Mouse (Mus musculus): ENCODE measurements at regions not wholly inside any gene's neighbourhood (a gene's known extent, or its start where the extent isn't known, plus 50 kb on each side); places are given as distances from the start of the nearest gene placed in this dataset.

DNA sequence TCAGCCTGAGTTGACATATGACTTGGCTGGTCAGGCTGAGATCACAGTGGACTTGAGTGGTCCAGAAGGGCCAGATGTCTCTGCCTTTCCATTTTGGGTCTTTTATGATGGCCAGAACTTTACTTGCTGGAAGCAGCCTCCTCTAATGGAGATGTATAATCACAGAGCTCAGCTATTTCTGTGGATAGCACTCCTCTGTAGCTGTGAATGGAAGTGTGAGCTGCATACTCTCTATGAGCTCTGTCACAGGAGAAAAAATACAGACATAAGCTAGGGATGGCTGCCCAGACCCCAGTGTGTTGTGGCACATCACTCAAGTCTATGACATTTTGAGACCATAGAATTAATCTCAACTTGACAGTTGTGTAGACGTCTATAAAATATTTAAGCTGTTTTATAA, 284.3 kb upstream of the Kif2a start:
- TF ChIP-seq ZNF384 (IDR thresholded peaks at IDR 0.05; ENCODE audit: low read depth, low read length) (no peak), MYC (IDR thresholded peaks at IDR 0.05; ENCODE audit: low read depth, low read length) (no peak), CHD2 (IDR thresholded peaks at IDR 0.05; ENCODE audit: low read length) (no peak), ETS1 (IDR thresholded peaks at IDR 0.05; ENCODE audit: low read depth, low read length) (no peak), MAFK (IDR thresholded peaks at IDR 0.05; ENCODE audit: borderline replicate concordance, low read depth, low read length) (no peak), ZC3H11A (IDR thresholded peaks at IDR 0.05; ENCODE audit: low read depth, low read length) (no peak), ZMIZ1 (IDR thresholded peaks at IDR 0.05; ENCODE audit: low read depth, low read length) (no peak), NRF1 (IDR thresholded peaks at IDR 0.05; ENCODE audit: insufficient read depth, low read depth, low read length, poor library complexity, severe bottlenecking) (no peak), NELFE (IDR thresholded peaks at IDR 0.05; ENCODE audit: low read depth, low read length) (no peak), MAX (IDR thresholded peaks at IDR 0.05; ENCODE audit: low read length) (no peak), KAT2A (conservative IDR thresholded peaks at IDR 0.05; ENCODE audit: low read depth, low read length) (no peak), SIN3A (IDR thresholded peaks at IDR 0.05; ENCODE audit: low read length) (no peak), MXI1 (IDR thresholded peaks at IDR 0.05; ENCODE audit: low read depth, low read length) (no peak), BHLHE40 (IDR thresholded peaks at IDR 0.05; ENCODE audit: borderline replicate concordance, low read depth, low read length) (no peak), MEF2A (IDR thresholded peaks at IDR 0.05; ENCODE audit: extremely low read depth, insufficient replicate concordance, low read depth, low read length, poor library complexity, severe bottlenecking) (no peak)
- Histone ChIP-seq H3K4me3 (ENCODE audit: control insufficient read depth in 1 of 2, insufficient read depth in 1 of 2, low read depth in 2 of 2, low read length in 2 of 2) (no peak overlapping the region), H3K27ac (ENCODE audit: control insufficient read depth, low read depth, low read length) (no peak overlapping the region)

DNA sequence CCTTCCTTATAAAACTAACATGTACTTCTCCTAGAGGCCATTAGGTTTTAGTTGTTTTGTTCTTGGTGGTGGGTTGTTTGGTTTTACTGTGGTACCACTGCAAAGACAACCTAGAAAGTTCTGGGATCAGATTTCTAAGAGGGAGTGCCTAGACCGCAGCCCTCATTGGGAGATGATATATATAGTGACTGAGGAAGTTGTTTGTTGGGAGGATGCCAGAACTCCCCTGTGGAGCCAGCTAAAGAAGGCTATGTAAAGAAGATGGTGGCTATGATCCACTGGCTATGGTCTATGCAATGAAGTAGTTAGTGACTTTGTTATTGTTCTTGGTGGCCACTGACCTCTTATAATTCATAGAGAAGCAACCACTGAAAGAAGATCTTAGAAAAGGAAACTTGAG, 283.8 kb upstream of the Kif2a start:
- H3K4me3 ChIP-seq (ENCODE audit: control insufficient read depth in 1 of 2, insufficient read depth in 1 of 2, low read depth in 2 of 2, low read length in 2 of 2) = no peak overlapping the region
- no peaks in the 10 kb centered on the region for H3K9me3 ChIP-seq (replicated peaks; ENCODE audit: insufficient read depth, low read length)
- no peaks in the 10 kb centered on the region for H3K4me1 ChIP-seq (ENCODE audit: control insufficient read depth in 1 of 2, insufficient read depth in 2 of 2, low read length in 2 of 2)
- H3K27me3 ChIP-seq (ENCODE audit: control insufficient read depth in 1 of 2, insufficient read depth in 2 of 2, low read length in 2 of 2) = peaks cover 3% of the 10 kb centered on the region in 2 experiments
- no peak overlapping the region for H3K9ac ChIP-seq (ENCODE audit: control insufficient read depth, low read depth, low read length, poor library complexity, severe bottlenecking)
- H3K27ac ChIP-seq (ENCODE audit: control insufficient read depth, low read depth, low read length) = no peak overlapping the region
- no peaks in the 10 kb centered on the region for H3K36me3 ChIP-seq (ENCODE audit: control insufficient read depth in 1 of 2, insufficient read depth in 2 of 2, low read length in 2 of 2)
- TF ChIP-seq RAD21 (IDR thresholded peaks at IDR 0.05; ENCODE audit: low read depth, low read length) = no peak
- TF ChIP-seq CHD2 (IDR thresholded peaks at IDR 0.05; ENCODE audit: low read length) = no peak
- TF ChIP-seq GABPA (IDR thresholded peaks at IDR 0.05; ENCODE audit: low read depth, low read length) = no peak
- no peak for TF ChIP-seq BHLHE40 (IDR thresholded peaks at IDR 0.05; ENCODE audit: borderline replicate concordance, low read depth, low read length)
- no peak for TF ChIP-seq E2F4 (IDR thresholded peaks at IDR 0.05; ENCODE audit: borderline replicate concordance, low read depth, low read length)
- TF ChIP-seq POLR2A (IDR thresholded peaks at IDR 0.05; ENCODE audit: control insufficient read depth in 1 of 2, insufficient read depth in 1 of 2, low read depth in 1 of 2, low read length in 2 of 2, poor library complexity in 1 of 2) = no peak
- TF ChIP-seq UBTF (IDR thresholded peaks at IDR 0.05; ENCODE audit: borderline replicate concordance, insufficient read depth, low read depth, low read length) = no peak
- TF ChIP-seq ZMIZ1 (IDR thresholded peaks at IDR 0.05; ENCODE audit: low read depth, low read length) = no peak
- TF ChIP-seq ZKSCAN1 (IDR thresholded peaks at IDR 0.05; ENCODE audit: low read depth, low read length) = no peak
- TF ChIP-seq SMC3 (IDR thresholded peaks at IDR 0.05; ENCODE audit: low read depth, low read length) = no peak
- TF ChIP-seq ELF1 (IDR thresholded peaks at IDR 0.05; ENCODE audit: low read depth, low read length) = no peak
- no peak for TF ChIP-seq CHD1 (IDR thresholded peaks at IDR 0.05; ENCODE audit: low read depth, low read length)
- no peak for TF ChIP-seq RCOR1 (IDR thresholded peaks at IDR 0.05; ENCODE audit: low read depth, low read length)
- TF ChIP-seq MAFK (IDR thresholded peaks at IDR 0.05; ENCODE audit: borderline replicate concordance, low read depth, low read length) = no peak
- no peak for TF ChIP-seq MXI1 (IDR thresholded peaks at IDR 0.05; ENCODE audit: low read depth, low read length)
- DNase-seq (ENCODE audit: low read depth, low spot score) = peak; percentile 39
- H3K79me2 ChIP-seq (ENCODE audit: control insufficient read depth, insufficient read depth, low read length, poor library complexity) = no peaks in the 10 kb centered on the region

More for the DNA sequence above, 284.3 kb upstream of the Kif2a start:
- no peak overlapping the region for H3K9ac ChIP-seq (ENCODE audit: control insufficient read depth, low read depth, low read length, poor library complexity, severe bottlenecking)
- H3K4me1 ChIP-seq (ENCODE audit: control insufficient read depth in 1 of 2, insufficient read depth in 2 of 2, low read length in 2 of 2) = no peaks in the 10 kb centered on the region
- H3K36me3 ChIP-seq (ENCODE audit: control insufficient read depth in 1 of 2, insufficient read depth in 2 of 2, low read length in 2 of 2) = no peaks in the 10 kb centered on the region
- no peak for DNase-seq (ENCODE audit: low read depth, low spot score)
- H3K27me3 ChIP-seq (ENCODE audit: control insufficient read depth in 1 of 2, insufficient read depth in 2 of 2, low read length in 2 of 2) = peaks cover 3 to 4% of the 10 kb centered on the region in 2 experiments
- H3K79me2 ChIP-seq (ENCODE audit: control insufficient read depth, insufficient read depth, low read length, poor library complexity) = no peaks in the 10 kb centered on the region
- H3K9me3 ChIP-seq (replicated peaks; ENCODE audit: insufficient read depth, low read length) = no peaks in the 10 kb centered on the region
